Mouse (Mus musculus) heart, postnatal 0 days (tissue): Measurements from ENCODE around the gene Olfr541. TPM values are rescaled to one million over a fixed set of nuclear protein-coding genes. Genes with fewer than 3 reads are reported as not detected.

Experiments
- ATAC-seq: fragments of 200-750 bp; cut with Nextera tagmentation; 2 replicates; pipeline ENCODE4 v1.8.0; 2017; ENCODE audit warnings: low read depth, moderate number of reproducible peaks, moderate library complexity; ENCODE audit not compliant: insufficient read depth
- DNase-seq: peaks from one replicate; pipeline ENCODE4 v3.0.0-alpha.2; 2016; ENCODE audit warnings: low spot score
- H3K27ac ChIP-seq: fragments of 300-500 bp; sonication (generic); 2 replicates; pipeline ENCODE4 v1.5.1; 2014; ENCODE audit warnings: low read depth, mild to moderate bottlenecking
- H3K27me3 ChIP-seq: fragments of 300-500 bp; sonication (generic); 2 replicates; pipeline ENCODE4 v1.6.1; 2014; ENCODE audit warnings: low read length, mixed read lengths; ENCODE audit not compliant: control insufficient read depth, insufficient read depth
- H3K36me3 ChIP-seq: fragments of 300-500 bp; sonication (generic); replicated peaks from 2 replicates; pipeline ENCODE4 v1.6.1; 2014; ENCODE audit warnings: low read length, mixed read lengths; ENCODE audit not compliant: control insufficient read depth, insufficient read depth
- H3K4me1 ChIP-seq: fragments of 300-500 bp; sonication (generic); 2 replicates; pipeline ENCODE4 v1.6.1; 2014; ENCODE audit warnings: antibody characterized with exemption; ENCODE audit not compliant: control insufficient read depth, insufficient read depth
- H3K4me2 ChIP-seq: fragments of 300-500 bp; sonication (generic); 2 replicates; pipeline ENCODE4 v1.6.1; 2014; ENCODE audit warnings: low read depth, mild to moderate bottlenecking, low read length, moderate library complexity
- H3K4me3 ChIP-seq: fragments of 300-500 bp; sonication (generic); 2 replicates; pipeline ENCODE4 v1.5.1; 2014; ENCODE audit warnings: low read depth, low read length
- H3K9ac ChIP-seq: fragments of 300-500 bp; sonication (generic); replicated peaks from 2 replicates; pipeline ENCODE4 v1.6.1; 2014; ENCODE audit warnings: low read depth, low read length, mixed read lengths
- H3K9me3 ChIP-seq: fragments of 300-500 bp; sonication (generic); replicated peaks from 2 replicates; pipeline ENCODE4 v1.6.1; 2016; ENCODE audit warnings: low read length; ENCODE audit not compliant: control insufficient read depth
- CTCF ChIP-seq: IDR thresholded peaks from 2 replicates; pipeline ENCODE4 v1.5.1; 2016; ENCODE audit warnings: antibody characterized with exemption, control low read depth, low read depth
- EP300 ChIP-seq: IDR thresholded peaks from 2 replicates; pipeline ENCODE4 v1.6.1; 2016; ENCODE audit warnings: antibody characterized with exemption, low read depth
- WGBS: fragments of 180-500 bp; shearing (Covaris S2); extraction: QIAGEN DNeasy Blood & Tissue Kit; methylation state at CpG from one replicate; pipeline ENCODE4 v1.1.7; 2014; 5-methylcytosine and 5-hydroxymethylcytosine counted together
- polyA plus RNA-seq: library from polyadenylated mRNA; unstranded; fragments of >200 nt; fragmentation: Nextera tagmentation; extraction: Ambion mirVana; gene quantifications from 2 replicates; pipeline ENCODE4 v1.2.1, GENCODE M21; 2015
- total RNA-seq: library from RNA; depleted of rRNA; stranded (reverse); fragments of >200 nt; gene quantifications from 2 replicates; pipeline ENCODE4 v1.2.3, GENCODE M21; 2014; ENCODE audit warnings: low replicate concordance; rRNA removed

The Olfr541 gene
- total and polyA plus RNA-seq, 2 experiments from 2014 or later: not detected

DNA sequence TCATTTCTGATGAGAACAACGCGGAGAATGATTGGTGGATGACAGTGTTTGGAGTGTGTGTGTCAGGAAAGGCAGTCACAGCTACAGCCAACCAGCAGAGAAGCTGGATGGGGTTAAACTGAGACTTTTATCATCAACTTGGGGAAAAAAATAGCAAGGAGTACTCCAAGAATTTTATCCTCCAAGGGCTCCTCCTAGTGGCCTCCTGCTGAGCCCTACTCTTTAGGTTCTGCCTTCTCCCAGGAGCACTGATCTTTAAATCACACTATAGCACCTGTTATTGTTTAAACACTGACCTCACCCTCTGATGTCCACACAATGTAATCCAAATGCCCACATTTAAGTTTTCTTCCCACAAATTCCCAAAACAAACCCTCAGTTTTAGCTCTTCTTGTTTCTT, 36.1 kb downstream of the Olfr541 start:
- Histone ChIP-seq H3K4me2 (no peak overlapping the region), H3K9me3 (no peaks in the 10 kb centered on the region), H3K27me3 (no peaks in the 10 kb centered on the region), H3K4me1 (no peaks in the 10 kb centered on the region), H3K27ac (no peak overlapping the region), H3K36me3 (no peaks in the 10 kb centered on the region), H3K9ac (no peak overlapping the region), H3K4me3 (no peak overlapping the region)
- TF ChIP-seq CTCF: no peak
- TF ChIP-seq EP300: no peak
- ATAC-seq (no peak), DNase-seq (no peak)
- 65% methylated on average over 2 of the region's 2 CpGs for WGBS

DNA sequence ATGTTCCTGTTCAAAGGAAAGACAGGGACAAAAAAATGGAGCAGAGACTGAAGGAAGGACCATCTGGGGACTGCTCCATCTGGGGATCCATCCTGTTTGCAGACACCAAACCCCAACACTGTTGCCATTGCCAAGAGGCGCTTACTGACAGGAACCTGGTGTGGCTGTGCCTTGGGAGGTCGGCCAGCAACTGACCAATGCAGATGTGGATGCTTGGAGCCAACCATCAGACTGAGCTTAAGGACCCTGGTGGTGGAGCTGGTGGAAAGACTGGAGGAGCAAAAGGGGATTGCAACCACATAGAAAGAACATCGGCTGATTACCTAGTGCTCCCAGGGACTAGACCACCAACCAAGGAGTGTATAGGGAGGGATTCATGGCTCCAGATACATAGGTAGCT, 50.3 kb downstream of the Olfr541 start:
- Histone ChIP-seq H3K27me3 (no peaks in the 10 kb centered on the region), H3K9ac (no peak overlapping the region), H3K36me3 (no peaks in the 10 kb centered on the region), H3K27ac (no peak overlapping the region), H3K9me3 (no peaks in the 10 kb centered on the region), H3K4me3 (no peak overlapping the region), H3K4me2 (no peak overlapping the region), H3K4me1 (no peaks in the 10 kb centered on the region)
- DNase-seq (no peak), ATAC-seq (no peak)
- TF ChIP-seq EP300: no peak
- TF ChIP-seq CTCF: no peak
- WGBS: 73% methylated on average over 3 of the region's 3 CpGs

DNA sequence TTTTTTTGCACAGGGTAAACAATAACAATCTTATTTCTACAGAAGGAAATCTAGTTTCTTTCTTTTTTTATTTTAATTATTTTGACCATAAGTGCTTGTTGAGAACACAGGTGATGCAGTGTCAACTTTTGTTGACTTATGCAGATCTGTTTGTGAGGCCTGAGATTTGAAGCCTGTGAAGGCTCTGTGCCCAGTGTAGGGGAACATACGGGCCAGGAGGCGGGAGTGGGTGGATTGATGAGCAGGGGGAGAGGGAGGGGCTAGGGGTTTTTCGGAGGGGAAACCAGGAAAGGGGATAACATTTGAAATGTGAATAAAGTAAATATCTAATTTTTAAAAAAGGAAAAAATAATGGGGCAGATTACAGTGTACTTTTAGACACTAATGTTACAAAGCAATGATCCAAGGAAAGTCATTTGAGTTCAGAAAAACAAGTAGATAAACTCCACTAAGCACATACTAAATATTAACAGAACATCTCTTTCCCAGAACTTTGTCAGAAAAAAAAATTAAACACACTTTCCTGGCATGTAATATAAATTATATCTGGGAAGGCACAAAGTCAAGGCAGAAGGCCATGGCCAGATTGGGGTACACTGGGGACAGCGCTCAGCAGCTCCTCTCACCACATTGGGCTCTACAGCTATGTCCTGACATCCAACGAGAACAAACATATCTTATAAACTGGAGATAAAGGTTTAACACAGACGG, 51.2 kb downstream of the Olfr541 start:
- no peak for DNase-seq
- H3K27ac ChIP-seq: no peak overlapping the region
- no peak overlapping the region for H3K9ac ChIP-seq
- no peaks in the 10 kb centered on the region for H3K27me3 ChIP-seq
- H3K36me3 ChIP-seq: no peaks in the 10 kb centered on the region
- H3K4me1 ChIP-seq: no peaks in the 10 kb centered on the region
- TF ChIP-seq CTCF (no peak), EP300 (no peak)
- no peak overlapping the region for H3K4me3 ChIP-seq
- no peak overlapping the region for H3K4me2 ChIP-seq
- WGBS: 64% methylated on average over 6 of the region's 6 CpGs
- no peak for ATAC-seq
- 0 out of 2 replicates have a peak, but pooled peaks cover 3% of the 10 kb centered on the region for H3K9me3 ChIP-seq

DNA sequence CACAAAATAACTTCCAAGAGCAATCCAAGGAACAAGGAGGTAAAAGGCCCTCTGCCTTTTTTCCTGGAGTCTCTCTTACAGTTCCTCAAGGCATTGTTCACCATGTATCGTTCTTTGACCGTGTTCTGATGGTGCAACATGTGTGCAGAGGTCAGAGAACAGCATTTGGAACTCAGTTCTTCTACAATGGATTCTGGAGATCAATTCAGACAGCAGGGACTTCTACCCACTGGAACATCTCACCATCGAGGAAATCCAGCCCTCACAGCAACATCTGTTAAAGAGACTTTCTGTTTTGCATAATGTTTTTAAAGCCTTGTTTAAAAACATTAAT, 51.7 kb downstream of the Olfr541 start:
- 65% methylated on average over 3 of the region's 3 CpGs for WGBS
- Histone ChIP-seq H3K27ac (no peak overlapping the region), H3K4me1 (no peaks in the 10 kb centered on the region), H3K27me3 (no peaks in the 10 kb centered on the region), H3K36me3 (no peaks in the 10 kb centered on the region), H3K9me3 (peaks cover 7% of the 10 kb centered on the region; the same call in 1 of the 2 replicates), H3K4me2 (no peak overlapping the region), H3K4me3 (no peak overlapping the region), H3K9ac (no peak overlapping the region)
- no peak for TF ChIP-seq EP300
- TF ChIP-seq CTCF: no peak
- DNase-seq (no peak), ATAC-seq (no peak)

DNA sequence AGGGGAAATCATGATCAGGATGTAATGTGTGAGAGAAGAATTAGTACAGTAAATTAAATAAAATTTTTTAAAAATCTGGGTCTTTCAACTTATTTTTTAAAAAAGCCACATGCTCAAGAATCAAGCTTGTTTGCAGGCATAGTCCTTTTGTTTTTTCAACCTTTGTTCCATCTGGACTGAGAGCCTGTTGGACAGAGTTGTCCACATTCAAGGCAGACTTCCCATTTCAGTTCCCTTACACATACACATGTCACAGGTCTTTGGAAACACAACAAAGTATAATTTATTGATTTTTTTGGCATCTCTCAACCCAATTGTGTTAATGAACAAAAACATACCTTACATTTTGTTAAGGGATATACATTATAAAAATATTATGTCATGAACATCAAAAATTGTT, 57.5 kb downstream of the Olfr541 start:
- DNase-seq: no peak

More for the DNA sequence above, 57.5 kb downstream of the Olfr541 start:
- Histone ChIP-seq H3K9me3 (peaks cover 7% of the 10 kb centered on the region; the same call in 1 of the 2 replicates), H3K4me2 (no peak overlapping the region), H3K4me1 (no peaks in the 10 kb centered on the region), H3K4me3 (no peak overlapping the region), H3K36me3 (no peaks in the 10 kb centered on the region), H3K27me3 (no peaks in the 10 kb centered on the region), H3K27ac (no peak overlapping the region), H3K9ac (no peak overlapping the region)
- TF ChIP-seq CTCF (no peak), EP300 (no peak)
- no peak for ATAC-seq

Other genes starting within 250 kb of the Olfr541 start
- gene Olfr533, start 233.9 kb upstream of the Olfr541 start, total RNA-seq: not detected in 2 replicates
- gene Olfr533, start 233.9 kb upstream of the Olfr541 start, polyA plus RNA-seq: not detected in 2 replicates
- gene Olfr535, start 213.1 kb upstream of the Olfr541 start, total RNA-seq: not detected in 2 replicates
- gene Olfr535, start 213.1 kb upstream of the Olfr541 start, polyA plus RNA-seq: not detected in 2 replicates
- not detected in 2 replicates for gene Olfr536, start 189.9 kb upstream of the Olfr541 start, total RNA-seq
- gene Olfr536, start 189.9 kb upstream of the Olfr541 start, polyA plus RNA-seq: not detected in 2 replicates
- not detected in 2 replicates for gene Olfr538, start 129.4 kb upstream of the Olfr541 start, total RNA-seq
- gene Olfr538, start 129.4 kb upstream of the Olfr541 start, polyA plus RNA-seq: not detected in 2 replicates
- not detected in 2 replicates for gene Olfr46, start 96.0 kb upstream of the Olfr541 start, total RNA-seq
- not detected in 2 replicates for gene Olfr46, start 96.0 kb upstream of the Olfr541 start, polyA plus RNA-seq
- not detected in 2 replicates for gene Olfr61, start 68.3 kb upstream of the Olfr541 start, total RNA-seq
- not detected in 2 replicates for gene Olfr61, start 68.3 kb upstream of the Olfr541 start, polyA plus RNA-seq
- not detected in 2 replicates for gene Olfr53, start 50.8 kb upstream of the Olfr541 start, total RNA-seq
- not detected in 2 replicates for gene Olfr53, start 50.8 kb upstream of the Olfr541 start, polyA plus RNA-seq
- gene Olfr539, start 37.3 kb upstream of the Olfr541 start, total RNA-seq: not detected in 2 replicates
- not detected in 2 replicates for gene Olfr539, start 37.3 kb upstream of the Olfr541 start, polyA plus RNA-seq
- not detected in 2 replicates for gene Olfr45, start 15.3 kb upstream of the Olfr541 start, total RNA-seq
- not detected in 2 replicates for gene Olfr45, start 15.3 kb upstream of the Olfr541 start, polyA plus RNA-seq
- gene Cyp2e1, start 66.5 kb downstream of the Olfr541 start, total RNA-seq: 0.11 TPM in 1 of 2 replicates, not detected in the other
- not detected in 2 replicates for gene Cyp2e1, start 66.5 kb downstream of the Olfr541 start, polyA plus RNA-seq
- not detected in 2 replicates for gene Syce1, start 90.6 kb downstream of the Olfr541 start, total RNA-seq
- 0.10 and 0.18 TPM in 2 replicates for gene Syce1, start 90.6 kb downstream of the Olfr541 start, polyA plus RNA-seq
- gene Zfp941, start 124.9 kb downstream of the Olfr541 start, total RNA-seq: 0.11 and 0.97 TPM in 2 replicates
- 0.29 and 0.45 TPM in 2 replicates for gene Zfp941, start 124.9 kb downstream of the Olfr541 start, polyA plus RNA-seq
- gene Urah, start 137.8 kb downstream of the Olfr541 start, total RNA-seq: not detected in 2 replicates
- 0.27 and 0.29 TPM in 2 replicates for gene Urah, start 137.8 kb downstream of the Olfr541 start, polyA plus RNA-seq
- 0.80 TPM in 1 of 2 replicates, not detected in the other for gene Scgb1c1, start 148.3 kb downstream of the Olfr541 start, total RNA-seq
- gene Scgb1c1, start 148.3 kb downstream of the Olfr541 start, polyA plus RNA-seq: 8.7 and 11.0 TPM in 2 replicates
- gene Odf3, start 150.5 kb downstream of the Olfr541 start, total RNA-seq: not detected in 2 replicates
- not detected in 2 replicates for gene Odf3, start 150.5 kb downstream of the Olfr541 start, polyA plus RNA-seq
- gene Gm45785, start 159.1 kb downstream of the Olfr541 start, total RNA-seq: not detected in 2 replicates
- gene Gm45785, start 159.1 kb downstream of the Olfr541 start, polyA plus RNA-seq: not detected in 2 replicates
- 37.2 and 73.8 TPM in 2 replicates for gene Ric8a, start 159.7 kb downstream of the Olfr541 start, total RNA-seq
- gene Ric8a, start 159.7 kb downstream of the Olfr541 start, polyA plus RNA-seq: 27.5 and 27.8 TPM in 2 replicates
- 13.9 and 14.8 TPM in 2 replicates for gene Bet1l, start 160.3 kb downstream of the Olfr541 start, total RNA-seq
- 29.6 and 32.0 TPM in 2 replicates for gene Bet1l, start 160.3 kb downstream of the Olfr541 start, polyA plus RNA-seq
- gene Psmd13, start 184.7 kb downstream of the Olfr541 start, total RNA-seq: 72.6 and 84.3 TPM in 2 replicates
- 172 and 185 TPM in 2 replicates for gene Psmd13, start 184.7 kb downstream of the Olfr541 start, polyA plus RNA-seq
- 89.4 and 105 TPM in 2 replicates for gene Sirt3, start 185.0 kb downstream of the Olfr541 start, total RNA-seq
- 76.1 and 78.0 TPM in 2 replicates for gene Sirt3, start 185.0 kb downstream of the Olfr541 start, polyA plus RNA-seq
- gene Cox8b, start 203.2 kb downstream of the Olfr541 start, total RNA-seq: 425 and 483 TPM in 2 replicates
- gene Cox8b, start 203.2 kb downstream of the Olfr541 start, polyA plus RNA-seq: 1,841 and 1,871 TPM in 2 replicates
- gene Nlrp6, start 223.6 kb downstream of the Olfr541 start, total RNA-seq: not detected in 2 replicates
- 0.08 TPM in 1 of 2 replicates, not detected in the other for gene Nlrp6, start 223.6 kb downstream of the Olfr541 start, polyA plus RNA-seq
- 13.8 and 16.3 TPM in 2 replicates for gene Pgghg, start 244.1 kb downstream of the Olfr541 start, total RNA-seq
- 5.8 and 5.9 TPM in 2 replicates for gene Pgghg, start 244.1 kb downstream of the Olfr541 start, polyA plus RNA-seq